Mouse (Mus musculus) cerebellum, adult 2 months (tissue): ENCODE data around the gene Neb. TPM values are rescaled to one million over a fixed set of nuclear protein-coding genes. Genes with fewer than 3 reads are reported as not detected.
A peak's percentile ranks its signal among the peaks of the same experiment; 100 is the strongest.

Source experiments
- DNase-seq, 2 experiments: peaks; one replicate each; pipeline ENCODE4 v3.0.0; 2021
- H3K27ac ChIP-seq: fragments of 200-500 bp; 2 replicates; pipeline ENCODE4 v1.5.1; 2012; ENCODE audit warnings: low read length, control low read depth, inconsistent platforms; ENCODE audit not compliant: insufficient read depth
- H3K27me3 ChIP-seq: fragments of 200-500 bp; 2 replicates; pipeline ENCODE4 v1.6.1; 2012; ENCODE audit warnings: inconsistent platforms, mild to moderate bottlenecking, low read length, moderate library complexity; ENCODE audit not compliant: control insufficient read depth, insufficient read depth
- H3K4me1 ChIP-seq: fragments of 200-500 bp; 2 replicates; pipeline ENCODE4 v1.6.1; 2011; ENCODE audit warnings: low read length; ENCODE audit not compliant: control insufficient read depth, insufficient read depth
- H3K4me3 ChIP-seq: fragments of 200-500 bp; replicated peaks from 2 replicates; pipeline ENCODE3; 2011; ENCODE audit warnings: mild to moderate bottlenecking, low read depth, low read length, control low read depth; ENCODE audit not compliant: insufficient read depth
- CTCF ChIP-seq: fragments of 200-500 bp; IDR thresholded peaks from 2 replicates; pipeline ENCODE4 v1.5.1; 2011; ENCODE audit warnings: low read depth, mild to moderate bottlenecking, control low read depth, low read length, moderate library complexity, borderline replicate concordance; ENCODE audit not compliant: insufficient read depth
- POLR2A ChIP-seq: fragments of 200-500 bp; IDR thresholded peaks from 2 replicates; pipeline ENCODE4 v1.6.1; 2011; ENCODE audit warnings: low read length, control low read depth, borderline replicate concordance; ENCODE audit not compliant: insufficient read depth
- WGBS: fragments of 180-500 bp; shearing (Covaris S2); methylation state at CpG from one replicate; pipeline ENCODE4 v1.1.7; 2018; 5-methylcytosine and 5-hydroxymethylcytosine counted together
- polyA plus RNA-seq: library from polyadenylated mRNA; depleted of rRNA; stranded (reverse); fragments of >200 nt; gene quantifications from 2 replicates; pipeline ENCODE4 v1.2.3, GENCODE M21; 2012

The Neb gene
- polyA plus RNA-seq, 1 experiment, result 10.8 TPM

DNA sequence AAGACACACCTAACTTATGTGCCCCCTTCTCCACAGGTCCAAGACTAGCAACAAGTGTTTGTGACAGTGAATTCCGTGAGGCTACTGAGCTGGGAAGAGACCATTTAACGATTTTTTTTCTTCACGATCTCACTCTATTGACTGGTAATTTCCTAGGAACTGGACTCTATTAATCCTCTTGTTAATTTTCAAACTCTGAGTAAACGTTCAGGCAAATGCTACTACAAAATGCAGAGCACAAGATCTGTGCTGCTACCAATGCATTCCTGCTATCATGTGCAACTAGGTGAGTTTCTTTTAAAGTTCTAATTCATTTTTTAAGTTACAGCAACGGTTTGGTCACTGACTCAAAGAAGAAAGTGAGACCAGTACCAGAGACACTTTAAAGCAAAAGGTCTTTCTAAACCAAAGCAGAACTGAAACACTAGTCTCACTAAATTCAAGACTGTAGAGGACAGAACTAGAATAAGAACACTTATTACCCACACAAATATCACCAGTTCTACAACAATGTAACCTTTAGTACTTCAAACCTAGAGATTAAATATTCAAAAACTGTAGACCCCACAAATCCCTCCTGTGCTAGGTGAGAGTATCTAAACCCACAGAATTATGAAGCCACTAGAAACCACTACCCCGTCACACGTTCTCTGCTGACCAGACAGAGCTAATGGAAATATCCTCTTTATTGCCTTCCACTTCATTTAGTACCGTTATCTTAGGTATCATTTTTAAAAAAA is 44.8 kb upstream of the Neb start:
- H3K27ac ChIP-seq, result no peak overlapping the region
- 17% methylated on average over 8 of the region's 8 CpGs for WGBS
- peak overlapping the region; percentile 98 for H3K4me3 ChIP-seq

DNA sequence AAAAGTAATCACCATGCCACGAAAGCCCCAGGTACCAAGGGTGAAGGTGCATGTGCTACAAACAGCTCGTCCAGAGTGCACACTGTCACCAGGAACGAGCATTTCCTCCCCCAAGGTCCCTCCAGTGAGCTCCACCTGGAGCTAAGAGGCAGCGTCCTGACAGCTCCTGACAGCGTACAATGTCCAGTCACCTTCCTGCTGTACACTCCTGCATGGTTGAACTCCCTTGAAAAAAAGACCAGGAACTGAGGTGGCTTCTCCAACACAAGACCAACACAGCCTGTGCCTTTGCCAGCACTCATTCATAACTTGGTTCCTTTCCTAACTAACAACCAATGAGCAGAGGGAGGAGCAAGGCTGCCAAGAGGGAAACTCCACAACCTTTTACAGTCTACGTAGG is 42.9 kb upstream of the Neb start:
- 13% methylated on average over 6 of the region's 6 CpGs for WGBS
- peak; percentile 33 to 61 for DNase-seq
- TF ChIP-seq CTCF (no peak), POLR2A (no peak)

More for the DNA sequence above, 44.8 kb upstream of the Neb start:
- Histone ChIP-seq H3K4me1 (peaks cover 26% of the 10 kb centered on the region), H3K27me3 (no peaks in the 10 kb centered on the region)
- TF ChIP-seq POLR2A, result no peak
- DNase-seq, result no peak

DNA sequence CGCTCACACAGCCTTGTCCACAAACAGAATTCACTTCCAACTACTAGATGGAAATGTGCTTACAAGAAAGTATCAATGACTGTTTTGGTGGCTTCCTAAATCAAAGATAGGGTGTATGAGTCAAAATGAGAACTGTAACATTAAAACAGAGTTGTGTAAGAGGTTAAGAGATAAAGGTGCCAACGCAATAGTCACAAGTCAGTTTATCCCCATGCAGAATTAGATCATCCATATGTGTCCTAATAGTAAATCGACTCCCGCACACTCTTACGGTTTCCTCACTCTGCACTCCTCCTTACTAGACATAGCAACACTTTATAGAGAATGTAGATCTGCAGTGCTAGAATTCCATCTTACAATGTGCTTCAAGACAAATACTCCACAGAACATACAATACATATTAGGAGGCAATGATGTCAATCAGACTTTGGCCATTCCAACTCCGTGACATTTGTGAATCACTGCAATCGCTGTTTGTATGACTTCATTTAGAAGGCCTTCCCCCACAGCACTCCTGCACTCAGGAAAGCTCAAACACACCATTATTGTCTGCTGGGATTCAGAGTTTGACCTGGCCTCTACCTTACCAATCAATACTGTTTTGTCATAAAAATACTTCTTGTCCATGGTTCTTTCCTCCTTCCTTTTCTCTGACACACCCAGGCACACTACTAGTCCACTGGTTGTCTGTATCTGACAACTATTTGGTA is 41.9 kb upstream of the Neb start:
- DNase-seq, result no peak
- peaks cover 27% of the 10 kb centered on the region for H3K4me1 ChIP-seq
- no peaks in the 10 kb centered on the region for H3K27me3 ChIP-seq
- H3K27ac ChIP-seq, result no peak overlapping the region
- TF ChIP-seq CTCF (no peak), POLR2A (no peak)
- WGBS, result 66% methylated on average over 7 of the region's 7 CpGs
- no peak overlapping the region for H3K4me3 ChIP-seq

More for the DNA sequence above, 42.9 kb upstream of the Neb start:
- Histone ChIP-seq H3K27me3 (no peaks in the 10 kb centered on the region), H3K27ac (no peak overlapping the region), H3K4me1 (peaks cover 29% of the 10 kb centered on the region), H3K4me3 (peak overlapping the region; percentile 19)

DNA sequence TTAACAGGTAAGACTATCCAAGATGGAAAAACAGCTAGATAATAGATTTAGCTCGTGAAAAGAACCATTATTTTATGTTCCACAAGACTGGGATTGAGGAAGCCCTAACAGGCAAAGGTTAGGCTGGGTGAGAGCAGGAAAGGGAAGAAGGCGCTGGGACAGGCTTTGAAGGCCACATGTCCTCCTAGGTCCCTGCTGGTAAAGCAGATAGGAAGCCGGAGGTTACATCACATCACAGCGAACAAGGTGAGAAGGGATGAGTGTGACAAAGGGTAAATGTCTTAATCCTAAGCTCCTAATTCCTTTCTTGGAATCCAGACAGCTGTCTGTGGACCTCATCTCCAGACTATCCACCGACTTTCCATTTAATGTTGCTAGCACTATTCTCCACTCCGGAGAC is 41.0 kb upstream of the Neb start:
- no peak for TF ChIP-seq POLR2A
- TF ChIP-seq CTCF, result no peak
- peak in 1 of 2 experiments; percentile 67 for DNase-seq
- Histone ChIP-seq H3K27me3 (no peaks in the 10 kb centered on the region), H3K4me1 (peaks cover 27% of the 10 kb centered on the region), H3K27ac (no peak overlapping the region), H3K4me3 (no peak overlapping the region)
- 17% methylated on average over 6 of the region's 6 CpGs for WGBS

DNA sequence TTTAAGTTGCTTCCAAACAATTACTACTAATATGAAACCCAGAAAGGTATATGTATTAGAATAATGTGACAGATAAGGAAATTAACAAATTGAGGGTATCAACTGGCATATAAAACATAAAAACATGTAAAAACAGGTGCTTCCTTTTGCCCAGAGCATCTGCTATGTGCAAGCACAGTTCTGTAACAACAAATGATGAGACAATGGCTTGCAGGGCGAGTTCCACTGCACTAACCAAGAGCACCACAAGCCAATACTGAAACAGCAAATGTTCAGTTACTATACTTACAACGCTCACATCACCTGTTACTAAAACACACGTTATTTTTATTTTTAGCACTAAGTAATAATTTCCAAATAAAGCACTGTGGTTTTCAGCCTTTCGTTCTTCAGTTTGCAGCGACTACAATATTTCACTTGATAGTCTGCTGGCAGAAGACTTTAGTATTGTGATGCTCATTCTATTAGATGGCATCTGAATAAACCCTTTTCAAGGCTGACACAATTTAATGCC is 34.3 kb upstream of the Neb start:
- no peaks in the 10 kb centered on the region for H3K27me3 ChIP-seq
- peaks cover 3% of the 10 kb centered on the region; the same call in 1 of the 2 replicates for H3K4me1 ChIP-seq
- no peak for DNase-seq
- H3K4me3 ChIP-seq, result no peak overlapping the region
- TF ChIP-seq CTCF, result no peak
- no peak for TF ChIP-seq POLR2A
- H3K27ac ChIP-seq, result no peak overlapping the region
- 80% methylated on average over 5 of the region's 5 CpGs for WGBS

DNA sequence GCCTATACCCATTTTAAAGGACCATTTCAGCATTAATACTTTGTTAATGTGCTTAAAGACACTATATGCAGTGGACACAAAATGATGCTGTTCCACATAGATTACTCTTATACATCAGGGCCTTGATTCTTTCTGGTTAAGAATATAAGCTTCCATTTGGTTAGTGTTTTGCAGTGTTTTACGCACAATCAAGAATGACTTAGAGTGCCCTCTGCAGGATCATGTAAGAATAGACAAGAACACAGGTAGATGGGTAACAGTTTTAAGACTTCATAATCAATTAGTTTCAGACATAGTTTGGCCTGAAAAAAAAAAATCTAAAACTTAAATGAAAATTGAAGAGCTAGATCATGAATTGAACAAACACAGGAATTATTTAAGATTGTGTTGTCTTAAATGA is 28.2 kb upstream of the Neb start:
- Histone ChIP-seq H3K4me1 (peaks cover 2% of the 10 kb centered on the region; the same call in 1 of the 2 replicates), H3K27ac (no peak overlapping the region), H3K4me3 (no peak overlapping the region), H3K27me3 (no peaks in the 10 kb centered on the region)
- DNase-seq, result peak in 1 of 2 experiments; percentile 41
- TF ChIP-seq POLR2A (no peak), CTCF (peak; percentile 35; the same call in 1 of the 2 replicates)
- 57% methylated on average over 1 of the region's 1 CpGs for WGBS

DNA sequence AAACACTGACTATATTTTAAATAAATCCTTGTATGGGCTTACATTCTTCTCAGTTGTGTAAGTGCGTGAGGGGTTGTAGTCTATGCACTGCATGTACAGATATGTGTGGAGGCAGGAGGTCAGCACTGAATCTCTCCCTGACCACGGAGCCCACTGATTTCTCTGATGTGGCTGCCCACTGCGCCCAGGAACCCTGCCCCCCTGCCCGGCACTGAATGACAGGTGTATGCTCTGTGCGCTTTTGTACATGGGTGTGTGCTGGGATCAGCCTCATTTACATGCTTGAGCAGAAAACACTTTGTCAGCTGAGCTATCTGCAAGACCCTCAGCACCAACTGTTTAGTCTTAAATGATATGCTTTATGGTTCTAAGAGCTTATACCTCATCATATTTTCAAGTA is 27.0 kb upstream of the Neb start:
- WGBS, result 92% methylated on average over 5 of the region's 5 CpGs
- H3K27ac ChIP-seq, result no peak overlapping the region
- H3K27me3 ChIP-seq, result no peaks in the 10 kb centered on the region
- H3K4me1 ChIP-seq, result peaks cover 2% of the 10 kb centered on the region; the same call in 1 of the 2 replicates
- no peak for TF ChIP-seq CTCF
- no peak for TF ChIP-seq POLR2A
- H3K4me3 ChIP-seq, result no peak overlapping the region
- DNase-seq, result no peak
